Mouse (Mus musculus) left cerebral cortex, adult 18-20 months (tissue): ENCODE data around the gene Clk1. TPM values are rescaled to one million over a fixed set of nuclear protein-coding genes. Genes with fewer than 3 reads are reported as not detected.
A peak's percentile ranks its signal among the peaks of the same experiment; 100 is the strongest.

Source experiments
- DNase-seq, 2 experiments: peaks; one replicate each; pipeline ENCODE4 v3.0.0; 2021 to 2022; ENCODE audit warnings: low spot score in 2 of 2, mixed read lengths in 1 of 2
- long read RNA-seq, 2 experiments: library from polyadenylated mRNA; stranded (forward); transcript quantifications; one replicate each; pipeline ENCODE4 v2.0.0; 2021
- total RNA-seq, 2 experiments: library from RNA; stranded (reverse); gene quantifications; 2 replicates each; pipeline ENCODE4 v1.2.3; 2021

The Clk1 gene
- 100 to 1,000 TPM; 119 to 126 TPM for total RNA-seq
- long read RNA-seq, experiment 1, full-length matches to known transcripts, result 50 of 69 reads
- long read RNA-seq, experiment 1, partial matches to known transcripts, result 12 of 69 reads
- long read RNA-seq, experiment 1, other reads (novel, unspliced or antisense), result 7 of 69 reads
- long read RNA-seq, experiment 2, full-length matches to known transcripts, result 33 of 43 reads
- long read RNA-seq, experiment 2, partial matches to known transcripts, result 9 of 43 reads
- long read RNA-seq, experiment 2, other reads (novel, unspliced or antisense), result 1 of 43 reads

DNA sequence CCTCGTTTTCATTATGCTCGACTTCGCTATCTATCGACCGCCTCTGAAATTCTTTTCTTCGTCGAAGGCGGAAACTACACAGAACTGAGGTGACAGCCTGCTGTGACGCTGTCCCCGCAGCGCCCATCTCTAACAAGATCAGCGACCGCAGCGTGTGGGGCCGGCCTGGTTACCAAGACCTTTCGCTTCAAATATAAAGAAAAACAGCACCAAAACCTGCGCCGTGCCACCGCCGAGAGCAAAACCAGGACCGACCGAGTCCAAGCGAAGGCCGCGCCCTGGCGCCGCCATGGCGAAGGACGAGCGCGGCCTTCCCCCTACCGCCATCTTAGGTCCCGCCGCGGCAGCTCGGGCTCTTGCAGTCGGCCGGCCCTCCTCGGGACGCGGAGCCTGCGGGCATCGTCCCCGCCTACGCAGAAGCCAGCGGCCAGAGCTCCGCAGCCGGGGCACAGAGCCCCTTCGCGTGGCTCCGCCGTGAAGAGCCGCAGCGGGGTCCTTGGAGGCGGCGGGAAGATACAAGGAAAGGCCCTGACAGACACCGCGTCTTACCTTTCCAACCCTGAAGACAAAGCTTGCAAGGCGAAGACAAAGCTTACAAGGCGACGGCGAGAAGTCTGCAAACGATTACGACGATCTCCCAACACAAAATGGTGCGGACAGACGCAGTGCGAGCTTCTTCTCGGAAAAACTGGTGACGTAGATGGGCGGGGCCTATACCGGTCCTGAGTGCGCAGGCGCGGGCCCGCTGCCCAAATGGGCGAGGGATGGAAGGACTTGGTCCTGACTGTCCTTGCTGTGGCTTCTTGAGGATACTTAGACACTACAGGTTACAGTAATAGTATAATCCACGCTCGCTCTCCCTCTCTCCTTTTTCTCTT is at the start of gene Clk1:
Gene Clk1, minus strand, starts transcription at position 696 of the 878 bp plus-strand sequence.
- peak; percentile 95 to 96 for DNase-seq

GRCm38 (mm10) chr1:58465561-58465960 is 41.7 kb upstream of the Clk1 start:
- no peak for DNase-seq

DNA sequence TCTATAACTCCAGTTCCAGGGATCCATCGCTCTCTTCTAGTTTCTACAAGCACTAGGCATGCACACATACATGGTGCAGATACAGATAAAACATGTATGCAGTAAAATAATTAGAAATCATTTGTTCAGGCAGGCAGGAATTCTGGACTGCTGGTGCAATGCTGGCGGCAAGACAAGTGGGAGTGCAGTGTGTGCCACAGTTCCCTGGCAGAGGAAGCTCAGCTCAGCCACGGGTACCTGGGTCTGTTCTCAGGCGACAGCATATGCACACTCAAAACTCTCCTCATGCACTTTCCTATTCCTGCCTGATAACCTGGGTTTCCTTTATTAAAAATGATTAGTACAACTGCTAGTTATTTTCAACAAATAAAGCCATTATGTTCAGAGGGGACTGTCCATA is 41.2 kb upstream of the Clk1 start:
- peak in 1 of 2 experiments; percentile 21 for DNase-seq

DNA sequence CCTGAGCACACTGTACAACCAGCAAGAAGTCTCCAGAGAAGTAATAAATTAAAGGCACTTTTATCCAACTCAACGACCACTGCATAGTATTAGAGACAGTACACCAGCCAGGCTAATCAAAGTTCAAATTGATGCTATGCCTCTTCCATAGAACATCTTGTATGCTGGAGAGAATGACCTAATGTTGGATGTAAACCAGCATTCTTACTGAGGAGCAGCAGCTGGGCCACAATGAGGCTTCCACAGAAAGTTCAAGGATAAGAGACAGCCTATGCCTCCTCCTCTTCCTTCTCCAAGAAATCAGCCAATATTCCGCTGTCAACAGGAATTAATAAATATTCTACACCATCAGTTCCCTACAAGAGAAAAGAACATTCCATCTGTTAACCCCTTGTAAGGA is 40.1 kb upstream of the Clk1 start:
- DNase-seq, result no peak

GRCm38 (mm10) chr1:58460566-58460965 is 36.7 kb upstream of the Clk1 start:
- no peak for DNase-seq

GRCm38 (mm10) chr1:58458867-58459266 is 35.0 kb upstream of the Clk1 start:
- DNase-seq, result peak; percentile 8 to 42

DNA sequence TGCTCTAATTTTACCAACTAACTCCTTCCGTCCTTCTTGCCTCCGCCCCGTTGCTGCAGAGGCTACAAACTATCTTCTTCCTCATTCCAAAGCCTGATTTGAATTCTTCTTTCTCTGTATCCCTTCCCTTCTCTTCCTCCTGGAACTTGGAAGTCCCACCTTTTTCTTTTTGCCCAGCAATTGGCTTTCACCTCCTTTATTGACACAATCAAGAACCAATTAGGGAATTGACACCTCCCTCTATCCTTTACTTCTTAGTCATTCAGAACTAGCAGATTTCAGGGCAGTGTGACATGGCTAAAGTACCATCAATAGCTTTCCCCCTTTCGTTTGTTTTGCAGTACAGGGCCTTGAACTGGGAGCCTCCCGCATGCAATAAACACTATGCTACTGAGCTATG is 34.3 kb upstream of the Clk1 start:
- DNase-seq, result no peak

- no peak for DNase-seq
These were observed 30.4 kb upstream of the Clk1 start for GRCm38 (mm10) chr1:58454316-58454715.

GRCm38 (mm10) chr1:58448396-58448795 is 24.5 kb upstream of the Clk1 start:
- no peak for DNase-seq

GRCm38 (mm10) chr1:58447766-58448165 is 23.9 kb upstream of the Clk1 start:
- no peak for DNase-seq

GRCm38 (mm10) chr1:58445861-58446260 is 22.0 kb upstream of the Clk1 start:
- no peak for DNase-seq

DNA sequence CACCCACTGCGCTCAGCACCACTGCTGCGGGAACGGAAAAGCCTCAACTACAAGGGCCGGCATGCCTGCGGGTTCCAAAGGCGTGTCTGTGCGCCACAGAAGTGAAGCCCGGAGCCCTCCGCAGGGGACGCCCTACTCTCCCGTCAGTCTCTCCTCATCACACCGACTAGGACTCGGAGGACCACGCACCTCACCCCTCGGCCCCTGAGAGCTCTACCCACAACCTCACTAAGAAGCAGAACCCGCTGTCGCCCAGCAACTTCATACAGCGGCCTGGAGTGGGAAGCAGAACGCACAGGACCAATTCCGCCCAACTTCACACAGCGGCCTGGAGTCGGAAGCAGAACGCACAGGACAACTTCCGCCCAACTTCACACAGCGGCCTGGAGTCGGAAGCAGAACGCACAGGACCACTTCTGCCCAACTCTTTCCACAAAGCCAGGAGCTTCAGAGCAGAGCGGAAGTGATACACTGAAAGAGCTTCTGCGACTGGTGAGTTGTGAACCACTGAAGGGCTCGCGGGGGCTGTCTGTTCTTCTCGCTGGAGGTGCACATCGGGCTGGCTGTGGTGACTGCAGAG is 21.4 kb upstream of the Clk1 start, which contains the start of the genes Nif3l1 and Ppil3:
Gene Nif3l1, plus strand, starts transcription at position 9 of the 580 bp plus-strand sequence.
Gene Ppil3, minus strand, starts transcription at position 344 of the 580 bp plus-strand sequence.
- peak; percentile 79 to 90 for DNase-seq

- DNase-seq, result no peak
These were observed 20.8 kb upstream of the Clk1 start for GRCm38 (mm10) chr1:58444691-58445090.

DNA sequence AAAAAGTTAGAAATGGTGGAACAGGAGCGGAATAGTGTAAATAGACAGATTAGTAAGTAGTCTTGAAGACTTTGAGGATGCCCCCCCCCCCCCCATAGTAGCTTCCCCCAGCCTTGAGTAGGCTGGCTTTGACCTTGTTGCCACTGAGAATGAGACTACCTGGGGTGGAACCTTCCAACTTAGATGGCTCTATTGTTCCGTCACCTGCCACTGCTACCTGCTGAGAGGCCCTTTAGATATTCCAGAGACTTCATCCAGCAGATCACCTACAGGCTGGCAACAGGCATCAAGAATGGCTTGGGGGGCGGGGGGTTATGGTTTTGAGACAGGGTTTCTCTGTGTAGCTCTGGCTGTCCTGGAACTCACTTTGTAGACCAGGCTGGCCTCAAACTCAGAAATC is 685 bp upstream of the Clk1 start:
- DNase-seq, result no peak

GRCm38 (mm10) chr1:58422879-58423278 is 987 bp downstream of the Clk1 start:
- DNase-seq, result no peak

DNA sequence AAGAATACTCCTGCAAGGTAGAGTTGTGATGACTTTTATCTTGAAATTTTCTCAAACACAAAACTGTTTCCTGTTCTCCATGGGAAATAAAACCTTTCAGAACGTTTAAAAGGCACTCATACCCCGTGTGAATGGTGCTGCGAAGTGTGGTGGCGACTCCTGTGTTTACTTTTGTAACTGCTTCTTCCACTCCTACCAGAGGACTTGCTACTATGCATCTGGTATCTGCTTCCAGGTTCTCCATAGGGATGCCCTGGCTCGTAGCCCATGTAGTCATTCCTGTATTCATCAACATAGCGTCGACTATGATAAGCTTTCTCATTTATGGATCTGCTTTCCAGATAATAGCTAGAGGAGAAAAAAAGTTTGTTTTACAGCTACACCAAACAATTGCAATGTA is 2.9 kb downstream of the Clk1 start:
- DNase-seq, result no peak

DNA sequence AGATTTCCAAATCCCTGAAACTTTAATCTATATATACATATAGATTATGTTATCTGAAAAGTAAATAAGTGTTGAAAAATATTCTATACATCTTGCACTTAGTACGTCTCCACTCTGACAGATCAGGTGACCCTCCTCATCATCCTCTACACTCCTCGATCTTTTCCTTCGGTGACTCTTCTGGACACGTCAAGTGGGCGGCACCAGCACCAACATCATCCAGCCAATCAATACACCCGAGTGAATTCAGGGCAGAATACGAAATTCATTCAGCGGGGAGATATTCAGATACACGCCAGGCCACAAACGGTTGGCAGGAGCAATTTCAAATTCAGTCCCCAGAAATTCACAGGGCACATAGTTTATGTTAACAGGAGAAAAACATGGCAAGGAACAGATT is 3.8 kb downstream of the Clk1 start:
- DNase-seq, result no peak

DNA sequence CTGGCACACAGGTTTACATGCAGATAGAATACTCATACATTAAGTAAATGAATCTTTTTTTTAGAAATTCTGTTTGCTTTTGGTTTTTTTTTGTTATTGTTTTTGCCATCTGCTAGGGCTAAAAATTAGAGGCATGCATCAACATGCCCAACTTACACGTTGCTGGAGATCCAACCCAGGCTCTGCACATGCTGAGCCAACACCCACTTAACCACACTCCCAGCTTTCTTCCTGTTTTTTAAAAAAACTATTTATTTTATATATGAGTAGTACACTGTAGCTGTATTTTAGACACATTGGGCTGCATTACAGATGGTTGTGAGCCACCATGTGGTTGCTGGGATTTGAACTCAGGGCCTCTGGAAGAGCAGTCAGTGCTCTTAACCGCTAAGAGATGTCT is 7.8 kb downstream of the Clk1 start:
- DNase-seq, result no peak

DNA sequence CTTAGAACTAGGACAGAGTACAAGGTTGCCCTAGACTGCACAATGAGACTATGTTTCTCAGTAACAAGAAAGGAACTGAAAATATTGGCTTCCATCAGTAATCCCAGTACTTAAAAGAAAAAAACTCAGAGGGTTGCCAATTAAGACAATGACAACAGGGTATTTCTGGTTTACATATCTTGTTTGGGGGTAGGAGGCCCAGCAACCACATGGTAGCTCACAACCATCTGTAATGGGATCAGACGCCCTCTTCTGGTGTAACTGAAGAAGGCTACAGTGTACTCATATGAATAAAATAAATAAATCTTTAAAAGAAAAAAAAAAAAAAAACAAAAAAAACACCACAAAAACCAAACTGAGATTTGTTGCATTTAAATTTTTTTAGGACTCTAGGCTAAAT is 8.4 kb downstream of the Clk1 start:
- DNase-seq, result no peak

GRCm38 (mm10) chr1:58410776-58411175 is 13.1 kb downstream of the Clk1 start:
- DNase-seq, result no peak

DNA sequence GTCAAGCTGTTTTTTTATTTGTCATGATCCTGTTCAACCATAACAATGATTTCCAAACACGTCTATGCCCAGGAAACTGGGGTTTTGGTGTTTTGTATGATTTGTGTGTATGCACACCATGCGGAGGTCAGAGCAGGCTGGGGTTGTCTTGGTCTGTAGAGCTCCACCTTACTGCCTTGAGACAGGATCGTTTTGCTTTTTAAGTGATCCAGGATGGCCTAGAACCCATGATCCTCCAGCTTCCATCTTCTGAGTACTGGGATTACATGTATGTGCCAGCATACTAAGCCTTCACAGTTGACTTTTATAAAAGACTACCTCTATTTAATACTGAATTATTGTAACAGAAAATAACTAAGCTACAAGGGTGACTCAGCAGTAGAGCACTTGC is 13.7 kb downstream of the Clk1 start:
- DNase-seq, result no peak
